ENCODE assay signal across 20 mouse cellular contexts in the genomic region with DNA sequence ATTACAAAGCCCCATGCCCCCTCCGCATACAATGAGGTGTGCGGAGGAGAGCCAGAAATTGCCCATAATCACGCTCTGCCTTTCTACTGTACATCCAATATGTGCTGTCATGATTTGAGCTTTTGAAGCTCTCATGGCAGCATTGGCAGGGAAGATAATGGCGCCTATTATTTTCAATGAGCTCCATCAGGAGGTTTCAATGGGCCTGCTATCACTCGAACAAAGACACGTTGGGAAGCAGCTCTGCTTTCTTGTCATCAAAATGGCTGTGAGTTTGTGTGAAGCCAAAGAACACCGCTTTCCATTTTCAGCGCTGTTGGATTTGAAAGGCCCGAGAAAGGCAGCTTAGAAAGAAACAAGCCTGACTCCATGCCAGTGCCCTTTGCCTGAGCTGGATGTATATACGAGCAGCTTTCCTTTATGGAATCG.
A peak's percentile ranks its signal among the peaks of the same experiment; 100 is the strongest.
DNase-seq lines count a peak whose midpoint lies in the region; ATAC-seq and TF ChIP-seq lines count a peak whose summit lies in the region.
"Had no signal": no experiment of that assay in that cellular context is flagged by ENCODE, and none has a peak within 500 bp of the region (broad histone marks: within the 10 kb centered on the region; RNA-seq: fewer than 3 reads in every experiment).

No protein-coding gene starts in this region.

- peak overlapping the region; percentile 48; the same call in 1 of the 2 replicates for H3K27ac ChIP-seq in neural tube, embryonic 14.5 days (ENCODE audit: low read depth, low read length)
- peak overlapping the region; percentile 57 for H3K27ac ChIP-seq in forebrain, postnatal 0 days (ENCODE audit: low read depth, low read length)
- peak overlapping the region; percentile 74 for H3K27ac ChIP-seq in midbrain, embryonic 15.5 days
- H3K27ac ChIP-seq in liver, embryonic 12.5 days, result no peak overlapping the region
- no peak overlapping the region for H3K27ac ChIP-seq in stomach, postnatal 0 days (replicated peaks)
- H3K27ac ChIP-seq: heart, adult 2 months; limb, embryonic 15.5 days; neural tube, embryonic 12.5 days had no signal

- no peak overlapping the region for H3K4me2 ChIP-seq in neural tube, embryonic 14.5 days (ENCODE audit: low read depth, low read length)
- H3K4me2 ChIP-seq in forebrain, postnatal 0 days (ENCODE audit: low read depth), result no peak overlapping the region; the same call in 1 of the 2 replicates
- no peak overlapping the region for H3K4me2 ChIP-seq in midbrain, embryonic 15.5 days
- H3K4me2 ChIP-seq in liver, embryonic 12.5 days, result no peak overlapping the region
- no peak overlapping the region for H3K4me2 ChIP-seq in stomach, postnatal 0 days (replicated peaks; ENCODE audit: low read depth)
- H3K4me2 ChIP-seq: limb, embryonic 15.5 days; neural tube, embryonic 12.5 days had no signal

- H3K9me3 ChIP-seq in neural tube, embryonic 14.5 days (ENCODE audit: control insufficient read depth, low read length), result no peaks in the 10 kb centered on the region
- H3K9me3 ChIP-seq in forebrain, postnatal 0 days (ENCODE audit: low read length), result no peaks in the 10 kb centered on the region
- H3K9me3 ChIP-seq in midbrain, embryonic 15.5 days, result no peaks in the 10 kb centered on the region
- H3K9me3 ChIP-seq in liver, embryonic 12.5 days (replicated peaks), result no peaks in the 10 kb centered on the region
- no peaks in the 10 kb centered on the region for H3K9me3 ChIP-seq in stomach, postnatal 0 days (ENCODE audit: control insufficient read depth, low read length)
- H3K9me3 ChIP-seq: limb, embryonic 15.5 days; neural tube, embryonic 12.5 days had no signal

- no peak for TF ChIP-seq EP300 in stomach, postnatal 0 days (optimal IDR thresholded peaks at IDR 0.05)

- ATAC-seq in neural tube, embryonic 14.5 days (ENCODE audit: low read depth), result no peak
- peak; percentile 91 for ATAC-seq in forebrain, postnatal 0 days
- ATAC-seq in midbrain, embryonic 15.5 days (replicated peaks), result peak; percentile 92
- no peak for ATAC-seq in liver, embryonic 12.5 days
- ATAC-seq in stomach, postnatal 0 days (ENCODE audit: low FRiP score, low TSS enrichment), result no peak
- ATAC-seq: liver, postnatal 0 days had no signal

- no peak overlapping the region for H3K9ac ChIP-seq in neural tube, embryonic 14.5 days (replicated peaks; ENCODE audit: low read depth, low read length)
- no peak overlapping the region for H3K9ac ChIP-seq in forebrain, postnatal 0 days
- H3K9ac ChIP-seq in midbrain, embryonic 15.5 days, result no peak overlapping the region
- H3K9ac ChIP-seq in liver, embryonic 12.5 days, result no peak overlapping the region
- H3K9ac ChIP-seq in stomach, postnatal 0 days (ENCODE audit: low read length), result no peak overlapping the region
- H3K9ac ChIP-seq: limb, embryonic 15.5 days; liver, postnatal 0 days; neural tube, embryonic 12.5 days had no signal

- H3K4me1 ChIP-seq in neural tube, embryonic 14.5 days (ENCODE audit: control insufficient read depth, insufficient read depth, low read length), result no peaks in the 10 kb centered on the region
- H3K4me1 ChIP-seq in forebrain, postnatal 0 days (ENCODE audit: insufficient read depth), result 0 out of 2 replicates have a peak, but pooled peaks cover 7% of the 10 kb centered on the region
- H3K4me1 ChIP-seq in midbrain, embryonic 15.5 days, result peaks cover 6% of the 10 kb centered on the region; the same call in 1 of the 2 replicates
- no peaks in the 10 kb centered on the region for H3K4me1 ChIP-seq in liver, embryonic 12.5 days
- H3K4me1 ChIP-seq in stomach, postnatal 0 days (replicated peaks; ENCODE audit: control insufficient read depth, insufficient read depth), result no peaks in the 10 kb centered on the region
- H3K4me1 ChIP-seq: limb, embryonic 15.5 days; neural tube, embryonic 12.5 days had no signal

- no peaks in the 10 kb centered on the region for H3K27me3 ChIP-seq in neural tube, embryonic 14.5 days (ENCODE audit: control insufficient read depth, insufficient read depth, low read length)
- H3K27me3 ChIP-seq in forebrain, postnatal 0 days (ENCODE audit: insufficient read depth, low read length), result no peaks in the 10 kb centered on the region
- H3K27me3 ChIP-seq in midbrain, embryonic 15.5 days (replicated peaks), result no peaks in the 10 kb centered on the region
- no peaks in the 10 kb centered on the region for H3K27me3 ChIP-seq in liver, embryonic 12.5 days (replicated peaks)
- no peaks in the 10 kb centered on the region for H3K27me3 ChIP-seq in stomach, postnatal 0 days (ENCODE audit: control insufficient read depth, insufficient read depth, low read length)
- H3K27me3 ChIP-seq: CH12.LX; limb, embryonic 15.5 days; neural tube, embryonic 12.5 days had no signal

- H3K4me3 ChIP-seq in neural tube, embryonic 14.5 days (ENCODE audit: low read depth, low read length), result no peak overlapping the region
- no peak overlapping the region for H3K4me3 ChIP-seq in forebrain, postnatal 0 days (ENCODE audit: low read depth, low read length)
- no peak overlapping the region for H3K4me3 ChIP-seq in midbrain, embryonic 15.5 days
- no peak overlapping the region for H3K4me3 ChIP-seq in liver, embryonic 12.5 days
- H3K4me3 ChIP-seq in stomach, postnatal 0 days (ENCODE audit: low read depth, low read length), result no peak overlapping the region
- H3K4me3 ChIP-seq: heart, adult 2 months; limb, embryonic 15.5 days; neural tube, embryonic 12.5 days had no signal

- no peak for TF ChIP-seq CTCF in forebrain, postnatal 0 days (IDR thresholded peaks at IDR 0.05; ENCODE audit: low read depth)
- TF ChIP-seq CTCF in stomach, postnatal 0 days (IDR thresholded peaks at IDR 0.05; ENCODE audit: low read depth), result no peak

- no peaks in the 10 kb centered on the region for H3K36me3 ChIP-seq in neural tube, embryonic 14.5 days (ENCODE audit: control insufficient read depth, insufficient read depth, low read length)
- no peaks in the 10 kb centered on the region for H3K36me3 ChIP-seq in forebrain, postnatal 0 days (ENCODE audit: insufficient read depth)
- no peaks in the 10 kb centered on the region for H3K36me3 ChIP-seq in midbrain, embryonic 15.5 days (replicated peaks)
- no peaks in the 10 kb centered on the region for H3K36me3 ChIP-seq in liver, embryonic 12.5 days
- H3K36me3 ChIP-seq in stomach, postnatal 0 days (ENCODE audit: control insufficient read depth, insufficient read depth, low read length), result no peaks in the 10 kb centered on the region
- H3K36me3 ChIP-seq: limb, embryonic 15.5 days; neural tube, embryonic 12.5 days had no signal

- WGBS in neural tube, embryonic 14.5 days, result 72% methylated on average over 11 of the region's 11 CpGs
- 24% methylated on average over 11 of the region's 11 CpGs for WGBS in forebrain, postnatal 0 days
- 62% methylated on average over 11 of the region's 11 CpGs for WGBS in midbrain, embryonic 15.5 days
- 69% methylated on average over 11 of the region's 11 CpGs for WGBS in liver, embryonic 12.5 days (ENCODE audit: insufficient replicate concordance)
- WGBS in stomach, postnatal 0 days, result 89% methylated on average over 11 of the region's 11 CpGs

- DNase-seq in cerebellum, postnatal 14 days, result peak; percentile 2 to 6
- no peak for DNase-seq in cerebellum, adult 18-20 months
- no peak for DNase-seq in neural tube, embryonic 10.5 days (ENCODE audit: extremely low spot score, low spot score)
- peak; percentile 72 for DNase-seq in forebrain, postnatal 0 days
- no peak for DNase-seq in stomach, postnatal 0 days (ENCODE audit: low spot score)
- DNase-seq: adrenal gland, adult 2 months; cerebellum, adult 9-10 months; gastrocnemius, postnatal 10 days; heart, adult 2 months; kidney, adult 18-20 months; kidney, postnatal 25 days; layer of hippocampus, adult 9-11 months; liver, postnatal 0 days; lung, postnatal 4 days had no signal

Comparison
In these comparisons a context has a peak if more than half of its experiments do, and no peak if none do; other contexts are left out.
1. DNase-seq: peak in cerebellum, postnatal 14 days (2 of 2) and forebrain, postnatal 0 days (single experiment); none in cerebellum, adult 18-20 months (0 of 2), neural tube, embryonic 10.5 days (single experiment) and stomach, postnatal 0 days (single experiment).
2. ATAC-seq: peak in forebrain, postnatal 0 days (single experiment) and midbrain, embryonic 15.5 days (single experiment); none in neural tube, embryonic 14.5 days (single experiment), liver, embryonic 12.5 days (single experiment) and stomach, postnatal 0 days (single experiment).
3. H3K27ac ChIP-seq: peak in neural tube, embryonic 14.5 days (single experiment), forebrain, postnatal 0 days (single experiment) and midbrain, embryonic 15.5 days (single experiment); none in liver, embryonic 12.5 days (single experiment) and stomach, postnatal 0 days (single experiment).